Mouse (Mus musculus) lung, adult 2 months (tissue): Measurements from ENCODE around the gene Bnc1. TPM values are rescaled to one million over a fixed set of nuclear protein-coding genes. Genes with fewer than 3 reads are reported as not detected.

ENCODE experiments used
- DNase-seq: peaks from one replicate; pipeline ENCODE4 v3.0.0; 2022
- H3K4me1 ChIP-seq: fragments of 200-500 bp; 2 replicates; pipeline ENCODE4 v1.6.1; 2011; ENCODE audit warnings: low read length; ENCODE audit not compliant: control insufficient read depth, insufficient read depth
- H3K4me3 ChIP-seq: fragments of 200-500 bp; replicated peaks from 2 replicates; pipeline ENCODE3; 2011; ENCODE audit warnings: low read depth, mild to moderate bottlenecking, control low read depth, low read length; ENCODE audit errors: extremely low read depth
- CTCF ChIP-seq: fragments of 200-500 bp; IDR thresholded peaks from 2 replicates; pipeline ENCODE4 v1.5.1; 2011; ENCODE audit warnings: mild to moderate bottlenecking, low read length, control low read depth; ENCODE audit not compliant: insufficient read depth
- POLR2A ChIP-seq: fragments of 200-500 bp; IDR thresholded peaks from 2 replicates; pipeline ENCODE4 v1.6.1; 2011; ENCODE audit warnings: low read depth, mild to moderate bottlenecking, control low read depth, low read length, borderline replicate concordance; ENCODE audit errors: extremely low read depth
- WGBS: fragments of 180-500 bp; shearing (Covaris S2); methylation state at CpG from one replicate; pipeline ENCODE4 v1.1.7; 2018; 5-methylcytosine and 5-hydroxymethylcytosine counted together
- polyA plus RNA-seq: library from polyadenylated mRNA; depleted of rRNA; stranded (reverse); fragments of >200 nt; gene quantifications from 2 replicates; pipeline ENCODE4 v1.2.3, GENCODE M21; 2012

Gene Bnc1
- polyA plus RNA-seq, 1 experiment: 2.0 TPM

GRCm38 (mm10) chr7:81945398-81945797 lies 46.7 kb downstream of the Bnc1 start:
- TF ChIP-seq POLR2A: no peak
- TF ChIP-seq CTCF: no peak
- Histone ChIP-seq H3K4me3 (no peak overlapping the region), H3K4me1 (no peaks in the 10 kb centered on the region)
- 27% methylated on average over 4 of the region's 4 CpGs for WGBS
- no peak for DNase-seq

GRCm38 (mm10) chr7:81934806-81935205 lies 57.3 kb downstream of the Bnc1 start:
- TF ChIP-seq CTCF (no peak), POLR2A (no peak)
- Histone ChIP-seq H3K4me1 (peaks cover 6% of the 10 kb centered on the region), H3K4me3 (no peak overlapping the region)
- WGBS: 21% methylated on average over 5 of the region's 5 CpGs
- DNase-seq: no peak

GRCm38 (mm10) chr7:81934267-81934745 lies 57.8 kb downstream of the Bnc1 start, which contains the start of gene Hdgfl3:
Gene Hdgfl3, minus strand, starts transcription at chr7:81934473.
- Histone ChIP-seq H3K4me1 (peaks cover 6% of the 10 kb centered on the region), H3K4me3 (peak within 1 kb of the TSS; percentile 50)
- WGBS: 1% methylated on average over 63 of the region's 63 CpGs
- TF ChIP-seq POLR2A (0 out of 2 replicates have a peak, but pooled peaks have one; percentile 29), CTCF (no peak)
- no peak for DNase-seq

GRCm38 (mm10) chr7:81933601-81934266 lies 58.4 kb downstream of the Bnc1 start:
- peaks cover 6% of the 10 kb centered on the region for H3K4me1 ChIP-seq
- no peak for TF ChIP-seq CTCF
- TF ChIP-seq POLR2A: no peak
- WGBS: under 1% methylated on average over 98 of the region's 103 CpGs
- DNase-seq: peak; percentile 55
- peak overlapping the region; percentile 50 for H3K4me3 ChIP-seq

- 8% methylated on average over 23 of the region's 23 CpGs for WGBS
- no peak for TF ChIP-seq CTCF
- no peak for TF ChIP-seq POLR2A
- DNase-seq: no peak
These were observed 59.0 kb downstream of the Bnc1 start for GRCm38 (mm10) chr7:81933061-81933600.

GRCm38 (mm10) chr7:81932521-81933045 lies 59.5 kb downstream of the Bnc1 start:
- TF ChIP-seq CTCF (no peak), POLR2A (no peak)
- DNase-seq: no peak
- H3K4me1 ChIP-seq: peaks cover 6% of the 10 kb centered on the region
- 53% methylated on average over 5 of the region's 5 CpGs for WGBS
- peak overlapping the region; percentile 50 for H3K4me3 ChIP-seq

More at GRCm38 (mm10) chr7:81933061-81933600, 59.0 kb downstream of the Bnc1 start:
- Histone ChIP-seq H3K4me1 (peaks cover 6% of the 10 kb centered on the region), H3K4me3 (peak overlapping the region; percentile 50)

- Histone ChIP-seq H3K4me1 (peaks cover 4% of the 10 kb centered on the region), H3K4me3 (no peak overlapping the region)
- TF ChIP-seq CTCF (no peak), POLR2A (no peak)
- DNase-seq: no peak
- WGBS: 76% methylated on average over 7 of the region's 7 CpGs
These were observed 63.1 kb downstream of the Bnc1 start for GRCm38 (mm10) chr7:81928998-81929397.

- no peak for DNase-seq
- Histone ChIP-seq H3K4me1 (no peaks in the 10 kb centered on the region), H3K4me3 (no peak overlapping the region)
- WGBS: 34% methylated on average over 1 of the region's 1 CpGs
- TF ChIP-seq CTCF (no peak), POLR2A (no peak)
These were observed 70.6 kb downstream of the Bnc1 start for GRCm38 (mm10) chr7:81921379-81921952.

GRCm38 (mm10) chr7:81920314-81920713 lies 71.8 kb downstream of the Bnc1 start:
- 68% methylated on average over 4 of the region's 4 CpGs for WGBS
- H3K4me3 ChIP-seq: no peak overlapping the region
- no peak for DNase-seq
- H3K4me1 ChIP-seq: no peaks in the 10 kb centered on the region
- TF ChIP-seq POLR2A: no peak
